Mouse (Mus musculus) limb, embryonic 11.5 days (tissue): ENCODE results near the gene Gm19935. TPM values are rescaled to one million over a fixed set of nuclear protein-coding genes. Genes with fewer than 3 reads are reported as not detected.

Experiments
- ATAC-seq: fragments of 200-750 bp; cut with Nextera tagmentation; 2 replicates; pipeline ENCODE4 v1.8.0; 2017; ENCODE audit warnings: low read depth; ENCODE audit not compliant: insufficient number of reproducible peaks, low FRiP score, low TSS enrichment
- DNase-seq: peaks from one replicate; pipeline ENCODE4 v3.0.0-alpha.2; 2015; ENCODE audit warnings: low spot score
- H3K27ac ChIP-seq: fragments of 300-500 bp; sonication (generic); replicated peaks from 2 replicates; pipeline ENCODE4 v1.5.1; 2014; ENCODE audit warnings: low read depth, mild to moderate bottlenecking, low read length
- H3K27me3 ChIP-seq: fragments of 300-500 bp; sonication (generic); 2 replicates; pipeline ENCODE4 v1.6.1; 2014; ENCODE audit warnings: mild to moderate bottlenecking, low read length, mixed read lengths; ENCODE audit not compliant: control insufficient read depth, insufficient read depth
- H3K36me3 ChIP-seq: fragments of 300-500 bp; sonication (generic); 2 replicates; pipeline ENCODE4 v1.6.1; 2014; ENCODE audit warnings: mild to moderate bottlenecking, low read length, moderate library complexity, mixed read lengths; ENCODE audit not compliant: control insufficient read depth, insufficient read depth
- H3K4me1 ChIP-seq: fragments of 300-500 bp; sonication (generic); 2 replicates; pipeline ENCODE4 v1.6.1; 2014; ENCODE audit warnings: low read length, mixed read lengths; ENCODE audit not compliant: control insufficient read depth, insufficient read depth
- H3K4me2 ChIP-seq: fragments of 300-500 bp; sonication (generic); 2 replicates; pipeline ENCODE4 v1.6.1; 2014; ENCODE audit warnings: low read depth, mild to moderate bottlenecking, moderate library complexity; ENCODE audit not compliant: severe bottlenecking
- H3K4me3 ChIP-seq: fragments of 300-500 bp; sonication (generic); 2 replicates; pipeline ENCODE4 v1.5.1; 2014; ENCODE audit warnings: low read depth, low read length
- H3K9ac ChIP-seq: fragments of 300-500 bp; sonication (generic); 2 replicates; pipeline ENCODE4 v1.6.1; 2014; ENCODE audit warnings: mild to moderate bottlenecking, low read length
- H3K9me3 ChIP-seq: fragments of 300-500 bp; sonication (generic); 2 replicates; pipeline ENCODE4 v1.6.1; 2016; ENCODE audit warnings: low read length; ENCODE audit not compliant: control insufficient read depth
- WGBS: fragments of 180-500 bp; shearing (Covaris S2); extraction: QIAGEN DNeasy Blood & Tissue Kit; methylation state at CpG from one replicate; pipeline ENCODE4 v1.1.7; 2014; 5-methylcytosine and 5-hydroxymethylcytosine counted together
- polyA plus RNA-seq: library from polyadenylated mRNA; unstranded; fragments of >200 nt; fragmentation: Nextera tagmentation; extraction: Ambion mirVana; gene quantifications from 2 replicates; pipeline ENCODE4 v1.2.1, GENCODE M21; 2014

The Gm19935 gene
- polyA plus RNA-seq, 1 experiment from 2014 or later, result not detected

GRCm38 (mm10) chr8:90834321-90834672 is 17.1 kb upstream of the Gm19935 start:
- Histone ChIP-seq H3K4me1 (peaks cover 7% of the 10 kb centered on the region), H3K9ac (no peak overlapping the region), H3K36me3 (no peaks in the 10 kb centered on the region), H3K4me2 (no peak overlapping the region), H3K4me3 (no peak overlapping the region), H3K27me3 (no peaks in the 10 kb centered on the region), H3K9me3 (no peaks in the 10 kb centered on the region), H3K27ac (no peak overlapping the region)
- DNase-seq (no peak), ATAC-seq (no peak)
- WGBS, result 58% methylated on average over 3 of the region's 3 CpGs

- no peak overlapping the region for H3K27ac ChIP-seq
- H3K9me3 ChIP-seq, result no peaks in the 10 kb centered on the region
- no peaks in the 10 kb centered on the region for H3K27me3 ChIP-seq
- DNase-seq (no peak), ATAC-seq (no peak)
- no peaks in the 10 kb centered on the region for H3K36me3 ChIP-seq
- H3K4me3 ChIP-seq, result no peak overlapping the region
- H3K9ac ChIP-seq, result no peak overlapping the region
- H3K4me2 ChIP-seq, result no peak overlapping the region
- peaks cover 12% of the 10 kb centered on the region for H3K4me1 ChIP-seq
- 57% methylated on average over 6 of the region's 6 CpGs for WGBS
Measured at GRCm38 (mm10) chr8:90833628-90834320, 16.6 kb upstream of the Gm19935 start.

GRCm38 (mm10) chr8:90832576-90833289 is 15.5 kb upstream of the Gm19935 start:
- Histone ChIP-seq H3K4me2 (no peak overlapping the region), H3K9me3 (no peaks in the 10 kb centered on the region), H3K36me3 (no peaks in the 10 kb centered on the region), H3K4me3 (no peak overlapping the region), H3K27me3 (no peaks in the 10 kb centered on the region), H3K27ac (no peak overlapping the region), H3K4me1 (peaks cover 18% of the 10 kb centered on the region), H3K9ac (no peak overlapping the region)
- no peak for ATAC-seq
- 34% methylated on average over 5 of the region's 5 CpGs for WGBS
- no peak for DNase-seq

- WGBS, result 70% methylated on average over 8 of the region's 8 CpGs
- H3K27me3 ChIP-seq, result no peaks in the 10 kb centered on the region
- ATAC-seq (no peak), DNase-seq (no peak)
- H3K4me3 ChIP-seq, result no peak overlapping the region
- H3K36me3 ChIP-seq, result no peaks in the 10 kb centered on the region
- no peak overlapping the region for H3K27ac ChIP-seq
- H3K9me3 ChIP-seq, result no peaks in the 10 kb centered on the region
- no peak overlapping the region for H3K4me2 ChIP-seq
- peaks cover 18% of the 10 kb centered on the region for H3K4me1 ChIP-seq
- no peak overlapping the region for H3K9ac ChIP-seq
Measured at GRCm38 (mm10) chr8:90830980-90831379, 13.8 kb upstream of the Gm19935 start.

GRCm38 (mm10) chr8:90829825-90830224 is 12.6 kb upstream of the Gm19935 start:
- 83% methylated on average over 1 of the region's 1 CpGs for WGBS
- peaks cover 18% of the 10 kb centered on the region for H3K4me1 ChIP-seq
- no peaks in the 10 kb centered on the region for H3K9me3 ChIP-seq
- no peak overlapping the region for H3K9ac ChIP-seq
- no peaks in the 10 kb centered on the region for H3K36me3 ChIP-seq
- H3K27ac ChIP-seq, result no peak overlapping the region
- H3K4me3 ChIP-seq, result no peak overlapping the region
- ATAC-seq (no peak), DNase-seq (no peak)
- no peaks in the 10 kb centered on the region for H3K27me3 ChIP-seq
- H3K4me2 ChIP-seq, result no peak overlapping the region

GRCm38 (mm10) chr8:90828987-90829740 is 12.0 kb upstream of the Gm19935 start:
- H3K4me3 ChIP-seq, result peak overlapping the region; percentile 49
- WGBS, result 2% methylated on average over 11 of the region's 11 CpGs
- H3K9ac ChIP-seq, result peak overlapping the region; percentile 64
- ATAC-seq, result peak; percentile 54
- DNase-seq, result no peak
- peaks cover 18% of the 10 kb centered on the region for H3K4me1 ChIP-seq
- no peaks in the 10 kb centered on the region for H3K36me3 ChIP-seq
- no peaks in the 10 kb centered on the region for H3K27me3 ChIP-seq
- H3K27ac ChIP-seq, result peak overlapping the region; percentile 58; the same call in 1 of the 2 replicates
- H3K4me2 ChIP-seq, result peak overlapping the region; percentile 69
- no peaks in the 10 kb centered on the region for H3K9me3 ChIP-seq

- Histone ChIP-seq H3K27ac (peak within 1 kb of the TSS; percentile 58; the same call in 1 of the 2 replicates), H3K4me2 (peak within 1 kb of the TSS; percentile 69), H3K4me3 (peak within 1 kb of the TSS; percentile 49), H3K36me3 (no peaks in the 10 kb centered on the region), H3K9ac (peak within 1 kb of the TSS; percentile 64), H3K9me3 (no peaks in the 10 kb centered on the region), H3K4me1 (peaks cover 18% of the 10 kb centered on the region), H3K27me3 (no peaks in the 10 kb centered on the region)
- ATAC-seq (peak; percentile 90), DNase-seq (peak; percentile 98)
- 2% methylated on average over 38 of the region's 39 CpGs for WGBS
Measured at GRCm38 (mm10) chr8:90828181-90828986, 11.2 kb upstream of the Gm19935 start, which contains the start of gene Chd9. Gene Chd9 (plus strand): TSS chr8:90828352.

- no peak for ATAC-seq
- Histone ChIP-seq H3K9ac (no peak overlapping the region), H3K27ac (no peak overlapping the region), H3K36me3 (no peaks in the 10 kb centered on the region), H3K4me1 (peaks cover 14% of the 10 kb centered on the region), H3K4me2 (no peak overlapping the region), H3K4me3 (no peak overlapping the region), H3K27me3 (no peaks in the 10 kb centered on the region), H3K9me3 (no peaks in the 10 kb centered on the region)
- DNase-seq, result no peak
- 81% methylated on average over 9 of the region's 9 CpGs for WGBS
Measured at GRCm38 (mm10) chr8:90825459-90825871, 8.3 kb upstream of the Gm19935 start.
